8 mouse cellular contexts compared by ENCODE assay signal in the genomic region with DNA sequence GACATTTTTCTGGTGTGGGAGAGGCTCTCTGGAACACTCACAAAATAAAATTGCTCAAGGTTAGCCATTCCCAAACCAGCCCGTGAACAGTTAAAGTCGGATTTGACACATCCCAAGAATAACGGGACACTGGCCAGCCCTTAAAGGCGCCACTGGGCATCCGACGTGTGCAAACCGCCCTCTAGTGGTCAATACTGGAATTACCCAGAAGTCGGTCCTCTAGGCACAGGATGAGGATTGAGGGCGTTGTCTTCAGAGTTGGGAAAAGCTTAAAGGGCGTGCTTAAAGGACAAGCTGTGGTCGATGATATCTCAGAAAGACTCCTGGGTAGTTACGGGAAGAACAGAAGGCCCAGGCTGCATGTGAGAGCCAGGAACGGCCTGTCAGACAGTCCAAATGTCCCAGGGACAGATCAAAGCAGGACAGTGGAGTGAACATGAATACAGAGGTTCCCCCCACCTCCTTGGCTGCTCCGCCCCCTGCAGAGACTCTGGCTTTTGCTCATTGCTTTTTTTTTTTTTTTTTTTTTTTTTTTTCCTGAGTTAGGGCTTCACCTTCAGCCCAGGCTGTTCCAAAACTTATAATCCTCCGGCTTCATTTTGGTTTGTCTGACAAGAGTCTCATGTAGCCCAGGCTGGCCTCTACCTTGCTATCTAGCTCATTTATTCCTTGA.
A peak's percentile ranks its signal among the peaks of the same experiment; 100 is the strongest.
DNase-seq lines count a peak whose midpoint lies in the region; ATAC-seq and TF ChIP-seq lines count a peak whose summit lies in the region.

No protein-coding gene starts in this region.

- TF ChIP-seq EP300 in lung, postnatal 0 days (IDR thresholded peaks at IDR 0.05) = peak; percentile 35; the same call in 1 of the 2 replicates

- H3K9ac ChIP-seq in ES-E14 (ENCODE audit: insufficient read depth, low read depth, low read length, poor library complexity, severe bottlenecking) = no peak overlapping the region
- no peak overlapping the region for H3K9ac ChIP-seq in lung, postnatal 0 days (replicated peaks; ENCODE audit: low read depth)

- H3K4me2 ChIP-seq in lung, postnatal 0 days (replicated peaks; ENCODE audit: low read depth, low read length) = no peak overlapping the region

- ATAC-seq in lung, postnatal 0 days = peak; percentile 56

- TF ChIP-seq CTCF in lung, postnatal 0 days (IDR thresholded peaks at IDR 0.05) = peak; percentile 98

- H3K9me3 ChIP-seq in ES-E14 (ENCODE audit: control insufficient read depth, insufficient read depth, low read depth, low read length) = no peaks in the 10 kb centered on the region
- H3K9me3 ChIP-seq in forebrain, embryonic 10.5 days = no peaks in the 10 kb centered on the region
- H3K9me3 ChIP-seq in lung, postnatal 0 days (ENCODE audit: low read length) = no peaks in the 10 kb centered on the region

- in situ Hi-C loops in ES-E14 (cut with MboI; ENCODE audit: low sequenced_read_pairs in 2 of 2, unreplicated experiment in 2 of 2) = loop anchor here in 1 of 2 experiments (5.0 kb wide), 1 partner anchor 364 kb away; no protein-coding TSS in a partner anchor

- no peak overlapping the region for H3K27ac ChIP-seq in ES-E14 (ENCODE audit: insufficient read depth, low read depth, low read length, poor library complexity, severe bottlenecking)
- no peak overlapping the region for H3K27ac ChIP-seq in forebrain, embryonic 10.5 days
- H3K27ac ChIP-seq in lung, postnatal 0 days (ENCODE audit: low read length) = no peak overlapping the region

- peaks cover 0 to 3% of the 10 kb centered on the region in 2 experiments; a peak in 2 of 4 replicates for H3K4me1 ChIP-seq in ES-E14 (ENCODE audit: control insufficient read depth in 2 of 2, insufficient read depth in 2 of 2, low read length in 2 of 2, poor library complexity in 1 of 2)
- H3K4me1 ChIP-seq in forebrain, embryonic 10.5 days = peaks cover 36% of the 10 kb centered on the region
- H3K4me1 ChIP-seq in lung, postnatal 0 days (ENCODE audit: insufficient read depth, low read depth, low read length) = no peaks in the 10 kb centered on the region; the same call in none of the 2 replicates

- no peaks in the 10 kb centered on the region for H3K27me3 ChIP-seq in forebrain, embryonic 10.5 days (ENCODE audit: poor library complexity, severe bottlenecking)
- no peaks in the 10 kb centered on the region for H3K27me3 ChIP-seq in lung, postnatal 0 days (replicated peaks; ENCODE audit: insufficient read depth, low read length)

- 16% methylated on average over 15 of the region's 15 CpGs for WGBS in forebrain, embryonic 10.5 days
- WGBS in lung, postnatal 0 days = 9% methylated on average over 15 of the region's 15 CpGs

- intact Hi-C loops in heart, postnatal 10 days (cut with DNase I) = loop anchor here (2.0 kb wide), 1 partner anchor 363 kb away; no protein-coding TSS in a partner anchor

- H3K4me3 ChIP-seq in ES-E14 (ENCODE audit: insufficient read depth in 1 of 2, low read depth in 1 of 2, low read length in 2 of 2, poor library complexity in 1 of 2, severe bottlenecking in 1 of 2) = no peak overlapping the region
- no peak overlapping the region for H3K4me3 ChIP-seq in forebrain, embryonic 10.5 days
- H3K4me3 ChIP-seq in lung, postnatal 0 days (ENCODE audit: low read depth, low read length) = no peak overlapping the region

- DNase-seq in ES-E14 (ENCODE audit: low read depth, low spot score) = peak; percentile 90
- DNase-seq in brain, adult 2 months (ENCODE audit: low read depth, low spot score) = peak; percentile 92
- peak; percentile 82 for DNase-seq in forebrain, embryonic 10.5 days (ENCODE audit: extremely low spot score, low spot score)
- DNase-seq in heart, postnatal 10 days = peak; percentile 94 to 96
- peak; percentile 57 to 87 for DNase-seq in layer of hippocampus, adult 8-10 months (ENCODE audit: low spot score in 2 of 2)
- peak; percentile 95 for DNase-seq in lung, postnatal 0 days (ENCODE audit: low spot score)
- peak; percentile 76 for DNase-seq in right cerebral cortex, adult 18-20 months
- DNase-seq in urinary bladder, postnatal 25 days (ENCODE audit: low spot score) = peak; percentile 85

- no peaks in the 10 kb centered on the region; the same call in 1 of the 2 replicates for H3K36me3 ChIP-seq in ES-E14 (ENCODE audit: control insufficient read depth, insufficient read depth, low read length, poor library complexity, severe bottlenecking)
- H3K36me3 ChIP-seq in forebrain, embryonic 10.5 days (replicated peaks) = peaks cover 3% of the 10 kb centered on the region; the same call in 1 of the 2 replicates
- no peaks in the 10 kb centered on the region for H3K36me3 ChIP-seq in lung, postnatal 0 days (ENCODE audit: insufficient read depth, low read length)

TF ChIP-seq in ES-E14, 5 proteins besides CTCF, POLR2A, EP300 and RAD21:
- TF ChIP-seq ZNF384 (IDR thresholded peaks at IDR 0.05; ENCODE audit: low read depth, low read length) (peak; percentile 86), ZC3H11A (IDR thresholded peaks at IDR 0.05; ENCODE audit: borderline replicate concordance, low read depth, low read length) (peak; percentile 25; the same call in 1 of the 2 replicates), MAFK (IDR thresholded peaks at IDR 0.05; ENCODE audit: insufficient read depth, low read depth, low read length) (no peak), CHD2 (IDR thresholded peaks at IDR 0.05; ENCODE audit: low read depth, low read length) (no peak), HCFC1 (IDR thresholded peaks at IDR 0.05; ENCODE audit: borderline replicate concordance, insufficient read depth, low read length) (no peak)
